Mouse (Mus musculus) liver, embryonic 15.5 days (tissue): ENCODE measurements around the gene Olfr1371. TPM values are rescaled to one million over a fixed set of nuclear protein-coding genes. Genes with fewer than 3 reads are reported as not detected.

ENCODE experiments used
- ATAC-seq: fragments of 200-750 bp; cut with Nextera tagmentation; 2 replicates; pipeline ENCODE4 v1.8.0; 2017; ENCODE audit warnings: moderate number of reproducible peaks, mild to moderate bottlenecking, moderate library complexity; ENCODE audit not compliant: insufficient read depth
- H3K27ac ChIP-seq: fragments of 300-500 bp; sonication (generic); replicated peaks from 2 replicates; pipeline ENCODE4 v1.5.1; 2015; ENCODE audit warnings: mild to moderate bottlenecking, inconsistent platforms
- H3K27me3 ChIP-seq: fragments of 300-500 bp; sonication (generic); 2 replicates; pipeline ENCODE4 v1.6.1; 2015; ENCODE audit warnings: mild to moderate bottlenecking, inconsistent platforms
- H3K36me3 ChIP-seq: fragments of 300-500 bp; sonication (generic); replicated peaks from 2 replicates; pipeline ENCODE4 v1.6.1; 2015; ENCODE audit warnings: moderate library complexity, mild to moderate bottlenecking, inconsistent platforms
- H3K4me1 ChIP-seq: fragments of 300-500 bp; sonication (generic); replicated peaks from 2 replicates; pipeline ENCODE4 v1.6.1; 2015; ENCODE audit warnings: inconsistent platforms
- H3K4me2 ChIP-seq: fragments of 300-500 bp; sonication (generic); 2 replicates; pipeline ENCODE4 v1.6.1; 2015; ENCODE audit warnings: moderate library complexity, mild to moderate bottlenecking, inconsistent platforms
- H3K4me3 ChIP-seq: fragments of 300-500 bp; sonication (generic); replicated peaks from 2 replicates; pipeline ENCODE4 v1.5.1; 2015; ENCODE audit warnings: mild to moderate bottlenecking, inconsistent platforms
- H3K9ac ChIP-seq: fragments of 300-500 bp; sonication (generic); 2 replicates; pipeline ENCODE4 v1.6.1; 2015; ENCODE audit warnings: moderate library complexity, mild to moderate bottlenecking, inconsistent platforms
- H3K9me3 ChIP-seq: fragments of 300-500 bp; sonication (generic); replicated peaks from 2 replicates; pipeline ENCODE4 v1.6.1; 2016; ENCODE audit warnings: inconsistent platforms
- WGBS: fragments of 180-500 bp; shearing (Covaris S2); methylation state at CpG from one replicate; pipeline ENCODE4 v1.1.7; 2015; ENCODE audit warnings: mixed read lengths; ENCODE audit not compliant: insufficient replicate concordance; 5-methylcytosine and 5-hydroxymethylcytosine counted together
- polyA plus RNA-seq: library from polyadenylated mRNA; unstranded; fragments of >200 nt; fragmentation: Nextera tagmentation; extraction: Ambion mirVana; gene quantifications from 2 replicates; pipeline ENCODE4 v1.2.1, GENCODE M21; 2015

Gene Olfr1371
- polyA plus RNA-seq, 1 experiment from 2014 or later: not detected

GRCm38 (mm10) chr11:52240898-52241542 is 27.2 kb upstream of the Olfr1371 start:
- H3K9ac ChIP-seq: no peak overlapping the region
- no peaks in the 10 kb centered on the region for H3K27me3 ChIP-seq
- H3K4me2 ChIP-seq: no peak overlapping the region
- no peak overlapping the region for H3K4me3 ChIP-seq
- ATAC-seq: no peak
- H3K4me1 ChIP-seq: no peaks in the 10 kb centered on the region
- 83% methylated on average over 4 of the region's 4 CpGs for WGBS
- H3K27ac ChIP-seq: no peak overlapping the region
- H3K9me3 ChIP-seq: no peaks in the 10 kb centered on the region
- peaks cover 87% of the 10 kb centered on the region for H3K36me3 ChIP-seq

GRCm38 (mm10) chr11:52234509-52234908 is 20.7 kb upstream of the Olfr1371 start:
- peaks cover 28% of the 10 kb centered on the region for H3K4me1 ChIP-seq
- H3K36me3 ChIP-seq: peaks cover 29% of the 10 kb centered on the region
- H3K9ac ChIP-seq: no peak overlapping the region
- peak overlapping the region; percentile 27 for H3K4me2 ChIP-seq
- H3K27me3 ChIP-seq: no peaks in the 10 kb centered on the region
- no peak overlapping the region for H3K27ac ChIP-seq
- no peak for ATAC-seq
- H3K4me3 ChIP-seq: peak overlapping the region; percentile 7; the same call in 1 of the 2 replicates
- no peaks in the 10 kb centered on the region for H3K9me3 ChIP-seq

DNA sequence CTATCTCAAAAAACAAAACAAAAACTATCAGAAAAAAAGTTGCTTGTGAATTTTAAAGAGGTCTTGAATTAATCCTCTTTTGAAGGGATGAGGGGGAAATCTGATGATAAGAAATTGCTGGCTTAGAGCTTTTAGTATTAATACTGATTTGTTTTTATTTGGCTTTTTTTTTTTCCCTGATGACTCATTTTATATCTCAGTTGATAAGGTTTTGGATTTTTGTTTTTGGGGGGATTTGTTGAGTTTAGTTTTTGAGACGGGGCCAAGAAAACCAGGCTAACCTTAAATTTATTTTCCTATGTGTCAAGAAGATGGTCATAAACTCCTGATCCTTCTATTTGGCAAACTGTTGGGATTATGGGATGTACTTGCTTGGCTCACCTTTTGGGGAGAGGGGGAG is 20.1 kb upstream of the Olfr1371 start:
- no peak for ATAC-seq
- Histone ChIP-seq H3K36me3 (peaks cover 27% of the 10 kb centered on the region), H3K4me1 (peaks cover 28% of the 10 kb centered on the region), H3K27me3 (no peaks in the 10 kb centered on the region), H3K4me2 (peak overlapping the region; percentile 78), H3K9ac (no peak overlapping the region), H3K9me3 (no peaks in the 10 kb centered on the region), H3K4me3 (peak overlapping the region; percentile 88), H3K27ac (no peak overlapping the region)
- 63% methylated on average over 1 of the region's 1 CpGs for WGBS

GRCm38 (mm10) chr11:52233043-52233653 is 19.4 kb upstream of the Olfr1371 start:
- Histone ChIP-seq H3K9ac (peak overlapping the region; percentile 99), H3K4me3 (peak overlapping the region; percentile 88), H3K27me3 (no peaks in the 10 kb centered on the region), H3K4me2 (peak overlapping the region; percentile 78), H3K9me3 (no peaks in the 10 kb centered on the region), H3K27ac (peak overlapping the region; percentile 25; the same call in 1 of the 2 replicates), H3K4me1 (peaks cover 28% of the 10 kb centered on the region), H3K36me3 (peaks cover 20% of the 10 kb centered on the region)
- 18% methylated on average over 3 of the region's 3 CpGs for WGBS
- ATAC-seq: no peak

DNA sequence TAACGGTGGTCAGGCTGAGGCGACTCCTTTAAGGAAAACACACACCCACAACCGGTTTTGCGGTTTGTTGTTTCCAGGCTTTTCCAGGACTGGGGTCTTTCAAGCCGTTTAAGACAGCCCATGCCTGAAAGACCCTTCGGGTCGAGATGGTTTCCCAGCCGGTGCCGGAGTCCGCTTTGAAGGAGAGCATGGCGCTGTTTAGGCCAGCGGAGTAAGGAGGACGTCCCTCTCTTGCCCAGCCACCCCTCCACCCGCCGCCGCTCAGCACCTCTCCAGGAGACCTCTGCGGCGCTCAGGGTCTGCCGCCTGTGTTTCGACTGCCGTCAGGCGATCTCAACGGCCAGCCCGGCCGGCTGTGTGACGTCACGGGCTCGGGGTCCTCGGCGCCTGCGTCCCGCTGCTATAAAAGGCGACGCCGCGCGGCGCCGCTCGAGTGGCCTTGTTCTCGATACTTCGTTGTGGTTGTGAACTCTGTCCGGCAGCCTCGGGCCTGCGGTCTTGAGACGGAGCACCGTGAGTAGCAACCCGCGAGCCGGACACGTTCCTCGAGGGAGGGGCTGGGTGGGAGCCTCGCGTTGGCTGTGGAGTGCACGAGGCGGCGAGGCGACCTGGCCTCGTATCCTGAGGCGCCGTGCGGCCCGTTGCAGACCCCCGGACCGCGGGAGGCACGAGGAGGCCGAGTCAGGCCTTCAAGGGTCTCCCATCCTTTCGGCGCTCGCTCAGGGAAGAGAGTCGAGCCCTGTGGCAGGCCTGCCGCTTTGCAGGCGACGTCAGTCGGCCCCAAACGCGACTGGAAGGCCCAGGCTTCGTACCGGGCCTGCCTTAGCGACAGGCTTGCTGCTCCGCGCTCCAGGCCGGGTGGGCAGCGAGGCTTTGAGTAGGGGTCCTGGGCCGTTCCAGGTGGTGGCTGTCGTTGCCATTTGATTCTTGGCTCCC is 18.1 kb upstream of the Olfr1371 start, which contains the start of gene Skp1a:
Gene Skp1a (plus strand): TSS at position 390 of the 936 bp plus-strand sequence.
- Histone ChIP-seq H3K9ac (peak within 1 kb of the TSS; percentile 99), H3K4me1 (peaks cover 28% of the 10 kb centered on the region), H3K27ac (peak within 1 kb of the TSS; percentile 91), H3K4me3 (peak within 1 kb of the TSS; percentile 88), H3K4me2 (peak within 1 kb of the TSS; percentile 78), H3K9me3 (no peaks in the 10 kb centered on the region), H3K36me3 (peaks cover 8% of the 10 kb centered on the region; the same call in 1 of the 2 replicates), H3K27me3 (no peaks in the 10 kb centered on the region)
- whole genome bisulfite sequencing: under 1% methylated on average over 87 of the region's 87 CpGs
- peak; percentile 87 for ATAC-seq

DNA sequence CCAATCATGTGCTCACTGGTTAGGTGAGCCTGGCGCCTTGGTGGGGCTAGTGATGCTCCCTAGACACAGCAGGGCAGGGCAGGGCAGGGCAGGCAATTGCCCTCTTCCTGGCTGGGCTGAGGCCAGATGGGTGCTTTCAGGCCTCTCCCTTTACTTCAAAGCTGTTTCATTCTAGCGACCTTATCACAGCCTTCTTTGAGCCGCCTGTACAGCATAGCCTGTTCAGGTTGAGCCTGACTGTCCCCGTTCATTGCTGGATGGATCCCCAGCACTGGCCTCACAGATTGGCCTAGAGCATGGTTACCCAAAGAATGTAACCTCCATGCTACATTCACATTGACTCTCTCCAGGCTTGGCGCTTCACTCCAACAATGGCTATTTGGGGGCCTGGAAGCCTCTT is 16.9 kb upstream of the Olfr1371 start:
- no peak for ATAC-seq
- WGBS: 49% methylated on average over 5 of the region's 5 CpGs
- Histone ChIP-seq H3K4me2 (peak overlapping the region; percentile 78), H3K27me3 (no peaks in the 10 kb centered on the region), H3K4me3 (peak overlapping the region; percentile 88), H3K4me1 (peaks cover 28% of the 10 kb centered on the region), H3K36me3 (no peaks in the 10 kb centered on the region), H3K9me3 (no peaks in the 10 kb centered on the region), H3K27ac (peak overlapping the region; percentile 91), H3K9ac (peak overlapping the region; percentile 99)

- no peak for ATAC-seq
- H3K27ac ChIP-seq: no peak overlapping the region
These were observed 15.1 kb upstream of the Olfr1371 start for GRCm38 (mm10) chr11:52228722-52229448.

DNA sequence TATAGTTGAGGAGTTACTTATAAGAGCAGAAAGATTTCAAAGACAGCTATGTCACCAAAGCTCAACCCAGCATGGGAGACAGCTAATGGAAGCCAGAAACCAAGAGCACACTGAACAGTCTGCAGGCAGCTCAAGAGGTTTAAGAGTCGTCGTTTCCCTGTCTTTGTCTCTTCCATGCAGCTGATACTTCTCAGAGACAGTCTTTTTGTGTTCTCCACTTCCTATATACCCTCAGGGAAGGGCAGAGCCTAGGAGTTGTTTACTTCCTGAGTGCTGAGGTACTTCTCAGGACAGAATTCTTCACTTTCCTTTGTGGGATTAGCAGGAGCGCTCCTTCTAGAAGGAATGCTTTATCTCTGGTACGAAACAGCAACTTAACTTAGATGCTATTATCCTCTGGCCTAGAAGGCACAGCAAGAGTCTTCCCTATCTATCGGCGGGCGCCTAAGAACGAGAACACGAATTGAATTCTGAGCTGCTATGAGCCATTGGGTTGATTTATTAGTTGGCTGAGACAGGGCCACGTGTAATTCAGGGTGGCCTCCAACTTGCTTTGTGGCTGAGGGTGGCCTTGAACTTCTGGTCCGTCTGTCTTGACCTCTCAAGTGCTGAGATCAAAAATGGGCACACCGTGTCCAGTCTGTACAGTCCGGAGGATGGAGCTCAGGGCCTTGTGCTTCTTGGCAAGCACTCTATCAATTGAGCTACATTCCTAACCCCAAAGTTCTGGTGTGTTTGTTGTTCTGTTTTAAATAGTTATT is 13.9 kb upstream of the Olfr1371 start:
- ATAC-seq: no peak
- Histone ChIP-seq H3K36me3 (no peaks in the 10 kb centered on the region), H3K9ac (no peak overlapping the region), H3K4me2 (no peak overlapping the region), H3K9me3 (no peaks in the 10 kb centered on the region), H3K4me1 (peaks cover 21% of the 10 kb centered on the region), H3K27ac (no peak overlapping the region), H3K27me3 (peaks cover 8% of the 10 kb centered on the region; the same call in 1 of the 2 replicates), H3K4me3 (no peak overlapping the region)
- WGBS: 65% methylated on average over 13 of the region's 13 CpGs

More at GRCm38 (mm10) chr11:52228722-52229448, 15.1 kb upstream of the Olfr1371 start:
- Histone ChIP-seq H3K4me3 (no peak overlapping the region), H3K9ac (no peak overlapping the region), H3K27me3 (peaks cover 6% of the 10 kb centered on the region; the same call in 1 of the 2 replicates), H3K4me1 (peaks cover 26% of the 10 kb centered on the region), H3K36me3 (no peaks in the 10 kb centered on the region), H3K9me3 (no peaks in the 10 kb centered on the region), H3K4me2 (no peak overlapping the region)
- WGBS: 81% methylated on average over 7 of the region's 7 CpGs

DNA sequence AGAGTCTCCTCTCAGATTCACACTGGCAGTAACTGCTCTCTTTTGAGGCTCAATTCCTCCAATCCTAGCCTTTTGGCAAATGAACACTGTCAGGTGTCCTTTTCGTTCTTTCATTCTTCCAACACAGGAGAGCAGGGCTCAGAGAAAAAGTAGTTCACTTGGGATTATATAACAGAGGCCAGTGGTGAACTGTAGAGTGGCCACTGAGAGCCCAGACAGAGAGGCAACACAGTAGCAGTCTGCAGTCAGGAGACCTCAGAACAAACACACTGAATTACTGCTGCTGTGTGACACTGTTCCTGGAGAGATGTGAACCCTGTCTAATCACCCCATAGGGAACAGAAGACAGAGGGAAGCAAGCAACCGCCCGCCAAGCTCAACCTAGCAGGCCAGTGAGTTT is 13.3 kb upstream of the Olfr1371 start:
- Histone ChIP-seq H3K9ac (no peak overlapping the region), H3K4me2 (no peak overlapping the region), H3K27me3 (peaks cover 8% of the 10 kb centered on the region; the same call in 1 of the 2 replicates), H3K36me3 (no peaks in the 10 kb centered on the region), H3K4me3 (no peak overlapping the region), H3K27ac (no peak overlapping the region), H3K4me1 (peaks cover 21% of the 10 kb centered on the region), H3K9me3 (no peaks in the 10 kb centered on the region)
- 63% methylated on average over 3 of the region's 3 CpGs for WGBS
- no peak for ATAC-seq

DNA sequence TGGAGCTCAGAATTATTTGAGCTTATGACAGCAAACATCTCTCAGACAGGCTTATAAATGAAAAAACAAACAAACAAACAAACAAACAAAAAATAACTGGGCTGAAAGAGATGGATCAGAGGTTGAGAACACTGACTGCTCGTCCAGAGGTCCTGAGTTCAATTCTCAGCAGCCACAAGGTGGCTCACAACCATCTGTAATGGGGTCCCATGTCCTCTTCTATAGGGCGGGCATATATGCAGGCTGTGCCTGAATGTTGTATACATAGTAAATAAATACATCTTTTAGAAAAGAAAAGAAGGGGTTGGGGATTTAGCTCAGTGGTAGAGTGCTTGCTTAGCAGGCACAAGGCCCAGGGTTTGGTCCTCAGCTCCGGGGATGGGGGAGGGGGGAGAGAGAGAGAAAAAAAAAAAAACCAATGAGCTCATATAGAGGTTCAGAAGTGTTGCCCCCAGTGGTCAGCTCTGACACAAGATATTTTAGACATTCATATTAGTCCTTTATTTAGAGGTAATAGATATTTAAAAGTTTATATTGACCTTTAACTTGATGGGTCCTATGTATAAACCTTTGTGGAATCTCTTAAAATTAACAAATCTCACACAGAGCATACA is 12.3 kb upstream of the Olfr1371 start:
- Histone ChIP-seq H3K4me3 (no peak overlapping the region), H3K27me3 (peaks cover 8% of the 10 kb centered on the region; the same call in 1 of the 2 replicates), H3K36me3 (no peaks in the 10 kb centered on the region), H3K9ac (no peak overlapping the region), H3K4me1 (peaks cover 20% of the 10 kb centered on the region), H3K9me3 (no peaks in the 10 kb centered on the region), H3K4me2 (no peak overlapping the region), H3K27ac (no peak overlapping the region)
- ATAC-seq: no peak
- 52% methylated on average over 3 of the region's 3 CpGs for WGBS
